Mouse (Mus musculus) kidney, embryonic 15.5 days (tissue): ENCODE results near the gene Cdh20. TPM values are rescaled to one million over a fixed set of nuclear protein-coding genes. Genes with fewer than 3 reads are reported as not detected.

Source experiments
- ATAC-seq: fragments of 200-750 bp; cut with Nextera tagmentation; replicated peaks from 2 replicates; pipeline ENCODE4 v1.8.0; 2017; ENCODE audit warnings: moderate TSS enrichment; ENCODE audit not compliant: low FRiP score
- H3K27ac ChIP-seq: fragments of 300-500 bp; sonication (generic); 2 replicates; pipeline ENCODE4 v1.5.1; 2015; ENCODE audit warnings: mild to moderate bottlenecking, inconsistent platforms
- H3K27me3 ChIP-seq: fragments of 300-500 bp; sonication (generic); 2 replicates; pipeline ENCODE4 v1.6.1; 2015; ENCODE audit warnings: inconsistent platforms
- H3K36me3 ChIP-seq: fragments of 300-500 bp; sonication (generic); 2 replicates; pipeline ENCODE4 v1.6.1; 2015; ENCODE audit warnings: inconsistent platforms
- H3K4me1 ChIP-seq: fragments of 300-500 bp; sonication (generic); 2 replicates; pipeline ENCODE4 v1.6.1; 2015; ENCODE audit warnings: inconsistent platforms
- H3K4me2 ChIP-seq: fragments of 300-500 bp; sonication (generic); 2 replicates; pipeline ENCODE4 v1.6.1; 2015; ENCODE audit warnings: moderate library complexity, mild to moderate bottlenecking, inconsistent platforms
- H3K4me3 ChIP-seq: fragments of 300-500 bp; sonication (generic); replicated peaks from 2 replicates; pipeline ENCODE4 v1.5.1; 2015; ENCODE audit warnings: mild to moderate bottlenecking, inconsistent platforms
- H3K9ac ChIP-seq: fragments of 300-500 bp; sonication (generic); 2 replicates; pipeline ENCODE4 v1.6.1; 2015; ENCODE audit warnings: mild to moderate bottlenecking, inconsistent platforms
- H3K9me3 ChIP-seq: fragments of 300-500 bp; sonication (generic); replicated peaks from 2 replicates; pipeline ENCODE4 v1.6.1; 2016; ENCODE audit warnings: inconsistent platforms
- WGBS: fragments of 180-500 bp; shearing (Covaris S2); methylation state at CpG from one replicate; pipeline ENCODE4 v1.1.7; 2015; ENCODE audit warnings: mixed read lengths; 5-methylcytosine and 5-hydroxymethylcytosine counted together
- polyA plus RNA-seq: library from polyadenylated mRNA; unstranded; fragments of >200 nt; fragmentation: Nextera tagmentation; extraction: Ambion mirVana; gene quantifications from 2 replicates; pipeline ENCODE4 v1.2.1, GENCODE M21; 2015

The Cdh20 gene
- polyA plus RNA-seq = 0.05 and 0.12 TPM in 2 replicates

- peaks cover 32% of the 10 kb centered on the region for H3K27me3 ChIP-seq
- no peak within 1 kb of the TSS for H3K27ac ChIP-seq
- under 1% methylated on average over 46 of the region's 46 CpGs for WGBS
- H3K4me1 ChIP-seq = peaks cover 16% of the 10 kb centered on the region
- H3K4me3 ChIP-seq = peak within 1 kb of the TSS; percentile 48
- H3K4me2 ChIP-seq = peak within 1 kb of the TSS; percentile 94
- H3K9ac ChIP-seq = peak within 1 kb of the TSS; percentile 33; the same call in 1 of the 2 replicates
- ATAC-seq = peak; percentile 81
- no peaks in the 10 kb centered on the region for H3K36me3 ChIP-seq
- no peaks in the 10 kb centered on the region for H3K9me3 ChIP-seq
Observed at GRCm38 (mm10) chr1:104768371-104769249, at the start of gene Cdh20. Cdh20 (plus strand) TSS chr1:104768529.

GRCm38 (mm10) chr1:104746816-104747215 is 21.5 kb upstream of the Cdh20 start:
- no peak overlapping the region for H3K9ac ChIP-seq
- no peaks in the 10 kb centered on the region for H3K9me3 ChIP-seq
- no peak overlapping the region for H3K27ac ChIP-seq
- H3K4me1 ChIP-seq = no peaks in the 10 kb centered on the region
- no peaks in the 10 kb centered on the region for H3K36me3 ChIP-seq
- H3K4me3 ChIP-seq = no peak overlapping the region
- no peaks in the 10 kb centered on the region for H3K27me3 ChIP-seq
- no peak for ATAC-seq
- WGBS = 6% methylated on average over 1 of the region's 1 CpGs
- no peak overlapping the region for H3K4me2 ChIP-seq

GRCm38 (mm10) chr1:104747438-104747837 is 20.9 kb upstream of the Cdh20 start:
- H3K9ac ChIP-seq = no peak overlapping the region
- no peak overlapping the region for H3K4me3 ChIP-seq
- H3K4me1 ChIP-seq = no peaks in the 10 kb centered on the region
- H3K27me3 ChIP-seq = no peaks in the 10 kb centered on the region
- no peak overlapping the region for H3K4me2 ChIP-seq
- ATAC-seq = no peak
- H3K9me3 ChIP-seq = no peaks in the 10 kb centered on the region
- H3K27ac ChIP-seq = no peak overlapping the region
- no peaks in the 10 kb centered on the region for H3K36me3 ChIP-seq
- 53% methylated on average over 4 of the region's 4 CpGs for WGBS

GRCm38 (mm10) chr1:104754483-104754882 is 13.8 kb upstream of the Cdh20 start:
- Histone ChIP-seq H3K27me3 (no peaks in the 10 kb centered on the region), H3K9me3 (no peaks in the 10 kb centered on the region), H3K4me1 (no peaks in the 10 kb centered on the region), H3K4me3 (no peak overlapping the region), H3K4me2 (no peak overlapping the region), H3K36me3 (no peaks in the 10 kb centered on the region), H3K27ac (no peak overlapping the region), H3K9ac (no peak overlapping the region)
- WGBS = 71% methylated on average over 8 of the region's 8 CpGs
- no peak for ATAC-seq

GRCm38 (mm10) chr1:104755896-104756295 is 12.4 kb upstream of the Cdh20 start:
- no peak overlapping the region for H3K4me3 ChIP-seq
- H3K4me2 ChIP-seq = no peak overlapping the region
- no peaks in the 10 kb centered on the region for H3K4me1 ChIP-seq
- 25% methylated on average over 4 of the region's 4 CpGs for WGBS
- no peaks in the 10 kb centered on the region for H3K9me3 ChIP-seq
- no peaks in the 10 kb centered on the region for H3K36me3 ChIP-seq
- no peak for ATAC-seq
- no peak overlapping the region for H3K9ac ChIP-seq
- H3K27ac ChIP-seq = no peak overlapping the region
- no peaks in the 10 kb centered on the region for H3K27me3 ChIP-seq

GRCm38 (mm10) chr1:104769250-104769607 is 900 bp downstream of the Cdh20 start:
- Histone ChIP-seq H3K27me3 (peaks cover 32% of the 10 kb centered on the region), H3K36me3 (no peaks in the 10 kb centered on the region), H3K4me2 (peak overlapping the region; percentile 94), H3K9ac (peak overlapping the region; percentile 33; the same call in 1 of the 2 replicates), H3K9me3 (no peaks in the 10 kb centered on the region), H3K4me3 (peak overlapping the region; percentile 48), H3K27ac (no peak overlapping the region), H3K4me1 (peaks cover 16% of the 10 kb centered on the region)
- 1% methylated on average over 12 of the region's 12 CpGs for WGBS
- peak; percentile 71 for ATAC-seq

- no peak overlapping the region for H3K4me2 ChIP-seq
- no peak overlapping the region for H3K27ac ChIP-seq
- no peak overlapping the region for H3K4me3 ChIP-seq
- H3K36me3 ChIP-seq = no peaks in the 10 kb centered on the region
- no peak overlapping the region for H3K9ac ChIP-seq
- WGBS = 45% methylated on average over 4 of the region's 4 CpGs
- peaks cover 32% of the 10 kb centered on the region for H3K27me3 ChIP-seq
- no peak for ATAC-seq
- peaks cover 16% of the 10 kb centered on the region for H3K4me1 ChIP-seq
- no peaks in the 10 kb centered on the region for H3K9me3 ChIP-seq
Observed at GRCm38 (mm10) chr1:104771937-104772336, 3.6 kb downstream of the Cdh20 start.

- no peak overlapping the region for H3K9ac ChIP-seq
- no peak overlapping the region for H3K4me3 ChIP-seq
- ATAC-seq = no peak
- no peak overlapping the region for H3K4me2 ChIP-seq
- H3K27me3 ChIP-seq = peaks cover 25% of the 10 kb centered on the region
- 58% methylated on average over 2 of the region's 2 CpGs for WGBS
- H3K36me3 ChIP-seq = no peaks in the 10 kb centered on the region
- H3K27ac ChIP-seq = no peak overlapping the region
- peaks cover 12% of the 10 kb centered on the region for H3K4me1 ChIP-seq
- no peaks in the 10 kb centered on the region for H3K9me3 ChIP-seq
Observed at GRCm38 (mm10) chr1:104773207-104773606, 4.9 kb downstream of the Cdh20 start.

GRCm38 (mm10) chr1:104793488-104793887 is 25.2 kb downstream of the Cdh20 start:
- Histone ChIP-seq H3K27me3 (no peaks in the 10 kb centered on the region), H3K4me2 (no peak overlapping the region), H3K9me3 (no peaks in the 10 kb centered on the region), H3K27ac (no peak overlapping the region), H3K4me3 (no peak overlapping the region), H3K36me3 (no peaks in the 10 kb centered on the region), H3K9ac (no peak overlapping the region), H3K4me1 (no peaks in the 10 kb centered on the region)
- WGBS = 83% methylated on average over 3 of the region's 3 CpGs
- no peak for ATAC-seq

- WGBS = 74% methylated on average over 3 of the region's 3 CpGs
- no peak overlapping the region for H3K4me2 ChIP-seq
- no peak overlapping the region for H3K27ac ChIP-seq
- H3K9ac ChIP-seq = no peak overlapping the region
- H3K27me3 ChIP-seq = no peaks in the 10 kb centered on the region
- no peaks in the 10 kb centered on the region for H3K36me3 ChIP-seq
- H3K9me3 ChIP-seq = no peaks in the 10 kb centered on the region
- ATAC-seq = no peak
- no peak overlapping the region for H3K4me3 ChIP-seq
- no peaks in the 10 kb centered on the region for H3K4me1 ChIP-seq
Observed at GRCm38 (mm10) chr1:104796146-104796545, 27.8 kb downstream of the Cdh20 start.

- no peaks in the 10 kb centered on the region for H3K4me1 ChIP-seq
- ATAC-seq = no peak
Observed at GRCm38 (mm10) chr1:104797139-104797538, 28.8 kb downstream of the Cdh20 start.

GRCm38 (mm10) chr1:104804746-104805145 is 36.4 kb downstream of the Cdh20 start:
- ATAC-seq = no peak
- Histone ChIP-seq H3K4me2 (no peak overlapping the region), H3K27me3 (no peaks in the 10 kb centered on the region), H3K27ac (no peak overlapping the region), H3K9me3 (no peaks in the 10 kb centered on the region), H3K4me3 (no peak overlapping the region), H3K9ac (no peak overlapping the region), H3K36me3 (no peaks in the 10 kb centered on the region), H3K4me1 (no peaks in the 10 kb centered on the region)
- 90% methylated on average over 6 of the region's 6 CpGs for WGBS

More at GRCm38 (mm10) chr1:104797139-104797538, 28.8 kb downstream of the Cdh20 start:
- H3K27me3 ChIP-seq = no peaks in the 10 kb centered on the region
- H3K9ac ChIP-seq = no peak overlapping the region
- no peak overlapping the region for H3K4me3 ChIP-seq
- 40% methylated on average over 4 of the region's 4 CpGs for WGBS
- H3K4me2 ChIP-seq = no peak overlapping the region
- H3K9me3 ChIP-seq = no peaks in the 10 kb centered on the region
- H3K27ac ChIP-seq = no peak overlapping the region
- no peaks in the 10 kb centered on the region for H3K36me3 ChIP-seq
